Mouse (Mus musculus) mouse trophoblast stem cell (cell line): ENCODE data around the gene Plek.
"Not testable (repeated sequence)": the region's sequence is repeated elsewhere in the genome, so short reads cannot be mapped to it uniquely, and the experiment has no call there.

Experiments used
- in situ Hi-C, 2 experiments: fragments of 300-500 bp; cut with MseI, MboI; formaldehyde crosslinking; loops; 2 replicates in 1 of 2; 3 replicates in 1 of 2; pipeline ENCODE4 v1.15.1; 2025

Gene Plek

GRCm38 (mm10) chr11:17051545-17052475 lies at the start of gene Plek, which contains the start of gene Cnrip1:
TSS of gene Plek (minus strand) at chr11:17052381.
TSS of gene Cnrip1 (plus strand) at chr11:17051586.
- in situ Hi-C loops = no loop called here

- in situ Hi-C loops = no loop called here
These were observed 33.9 kb upstream of the Plek start for GRCm38 (mm10) chr11:17086106-17086505.

DNA sequence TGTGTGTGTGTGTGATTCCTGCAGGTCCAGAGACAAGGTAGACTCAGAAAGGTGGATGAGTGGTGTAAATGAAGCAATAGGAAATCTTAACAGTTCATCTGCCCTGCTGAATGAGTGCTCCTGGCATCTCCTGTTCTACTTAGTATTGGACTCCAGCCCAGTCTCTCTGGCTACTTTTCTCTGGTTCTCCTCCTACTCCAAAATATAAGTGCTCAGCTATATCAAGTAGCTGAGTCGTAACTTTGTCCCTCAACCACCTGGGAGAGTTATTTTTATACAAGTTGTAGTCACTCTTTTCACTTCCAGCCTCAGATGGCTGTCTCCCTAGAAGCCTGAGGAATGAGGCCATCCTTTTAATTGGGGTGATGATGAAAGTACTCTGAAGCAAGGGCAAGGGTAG lies 31.7 kb upstream of the Plek start:
- in situ Hi-C loops = no loop called here

GRCm38 (mm10) chr11:17083455-17083854 lies 31.3 kb upstream of the Plek start:
- in situ Hi-C loops = no loop called here

- in situ Hi-C loops = no loop called here
These were observed 30.8 kb upstream of the Plek start for GRCm38 (mm10) chr11:17082953-17083352.

GRCm38 (mm10) chr11:17082086-17082485 lies 29.9 kb upstream of the Plek start:
- in situ Hi-C loops = no loop called here

DNA sequence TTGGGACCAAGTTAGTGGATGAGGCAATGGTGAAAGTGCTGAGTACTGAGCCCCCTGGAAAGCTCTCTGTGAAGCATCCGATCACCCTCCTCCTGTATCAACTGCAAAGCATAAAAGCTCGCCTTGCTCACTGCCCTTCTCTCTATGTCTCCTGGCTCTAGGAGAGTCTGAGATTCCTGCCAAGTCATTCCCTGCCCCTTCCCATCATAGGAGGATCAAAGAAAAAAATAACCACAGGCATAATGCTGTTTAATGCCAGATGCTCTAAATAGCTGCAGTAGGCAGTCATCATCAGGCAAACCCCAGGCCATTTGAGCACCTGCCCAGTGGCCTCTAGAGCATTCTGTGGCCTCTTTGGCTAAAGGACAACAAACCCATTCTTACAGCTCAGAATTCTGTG lies 23.5 kb upstream of the Plek start:
- in situ Hi-C loops = no loop called here

GRCm38 (mm10) chr11:17069360-17069759 lies 17.2 kb upstream of the Plek start:
- in situ Hi-C loops = not testable (repeated sequence)

DNA sequence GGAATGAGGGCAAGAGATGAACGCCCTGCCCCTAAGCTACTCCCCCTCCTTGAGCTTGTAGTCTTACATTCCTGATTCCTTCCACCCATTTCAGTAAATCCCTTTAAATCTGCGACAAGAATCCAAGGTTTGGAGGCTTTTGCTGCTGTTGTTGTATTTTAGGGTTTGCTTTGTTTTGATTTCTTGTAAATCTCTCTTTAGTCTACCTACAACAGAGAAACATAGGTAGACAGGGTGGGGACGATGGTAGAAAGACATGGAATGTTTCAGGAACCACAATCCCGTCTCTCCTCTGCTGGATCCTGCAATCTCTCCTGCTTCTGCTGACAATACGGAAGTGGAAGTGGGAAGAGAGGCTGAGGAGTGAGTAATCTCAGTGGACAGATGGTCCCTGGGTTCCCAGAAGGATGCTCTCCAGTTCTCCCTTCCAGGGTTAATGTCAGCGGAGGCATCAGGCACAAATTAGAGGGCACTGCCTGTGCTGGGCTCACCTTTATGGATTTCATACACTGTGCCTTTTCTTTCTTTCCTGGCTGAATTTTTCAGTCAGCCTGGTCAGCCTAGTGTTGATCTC lies 382 bp upstream of the Plek start:
- in situ Hi-C loops = no loop called here

GRCm38 (mm10) chr11:17045806-17046205 lies 6.4 kb downstream of the Plek start:
- in situ Hi-C loops = no loop called here

DNA sequence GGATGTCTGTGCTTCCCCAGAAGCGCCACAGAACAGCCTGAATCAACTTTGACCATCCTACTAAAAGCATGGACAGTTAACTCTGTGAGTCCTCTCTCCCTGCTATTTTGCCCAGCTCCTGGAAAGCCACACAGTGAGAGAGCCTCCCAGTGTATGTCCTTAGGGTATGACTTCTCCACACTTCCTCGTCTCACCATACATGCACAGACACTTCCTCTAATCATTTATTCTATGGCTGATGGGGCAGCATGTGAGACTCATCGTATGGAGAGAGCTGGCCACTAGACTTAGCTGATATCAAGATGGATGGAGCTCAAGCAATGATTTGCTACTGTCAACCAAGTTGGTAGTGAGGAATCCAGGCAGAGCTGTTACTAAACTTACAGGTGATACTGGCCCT lies 28.2 kb downstream of the Plek start:
- in situ Hi-C loops = no loop called here

- in situ Hi-C loops = no loop called here
These were observed 29.0 kb downstream of the Plek start for GRCm38 (mm10) chr11:17023206-17023605.

DNA sequence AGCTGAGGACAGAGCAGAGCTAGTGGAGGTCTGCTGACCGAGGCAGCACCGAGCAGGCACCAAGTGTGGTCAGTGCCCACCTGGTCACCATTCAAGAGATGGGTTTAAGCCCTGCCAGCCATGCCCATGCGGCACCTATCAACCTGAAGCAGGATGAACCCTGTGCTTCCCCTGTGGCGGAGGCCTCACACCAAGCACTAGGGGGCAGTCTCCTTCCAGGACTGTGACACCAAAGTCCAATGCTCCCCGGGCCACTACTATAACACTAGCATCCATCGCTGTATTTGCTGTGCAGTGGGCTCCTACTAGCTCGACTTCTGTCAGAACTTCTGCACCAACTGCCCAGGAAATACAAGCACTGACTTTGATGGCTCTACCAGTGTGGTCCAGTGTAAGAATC lies 32.9 kb downstream of the Plek start:
- in situ Hi-C loops = no loop called here

DNA sequence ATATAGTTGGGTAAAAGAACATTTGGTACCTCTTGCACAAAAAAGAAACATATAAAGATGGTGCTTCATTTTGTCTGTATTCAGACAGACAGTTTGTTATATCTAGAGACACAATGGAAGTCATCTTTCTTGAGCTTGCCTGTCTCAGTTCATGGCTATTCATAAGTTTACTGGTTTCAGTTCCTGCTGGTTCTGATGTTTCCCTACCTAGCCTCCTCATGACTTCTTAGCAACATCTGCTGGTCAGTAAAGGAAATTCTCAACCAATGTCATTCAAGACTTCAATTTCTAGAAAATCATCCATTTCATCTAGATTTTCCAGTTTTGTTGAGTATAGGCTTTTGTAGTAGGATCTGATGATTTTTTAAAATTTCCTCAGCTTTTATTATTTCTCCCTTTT lies 39.2 kb downstream of the Plek start:
- in situ Hi-C loops = no loop called here

DNA sequence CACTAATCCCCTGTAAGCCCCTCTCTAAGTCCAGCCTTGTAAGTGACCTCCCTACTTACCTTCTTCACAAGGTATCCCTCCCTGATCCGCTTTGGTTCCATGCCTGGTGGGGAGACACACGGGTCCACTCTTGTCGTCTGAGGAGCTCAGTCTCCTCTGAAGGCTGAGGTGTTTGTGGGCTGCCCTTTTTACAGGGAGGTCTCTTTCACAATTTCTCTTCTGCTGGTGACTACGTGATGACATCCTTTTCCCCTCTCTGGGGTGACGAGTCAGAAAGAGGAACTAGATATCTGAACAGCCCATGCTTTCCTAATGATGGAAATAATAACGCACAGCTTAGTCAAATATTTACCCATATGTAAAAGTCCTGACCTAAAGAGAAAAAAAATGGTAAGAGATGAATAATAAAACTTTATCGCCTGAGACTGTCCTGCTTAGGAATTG lies 43.7 kb downstream of the Plek start:
- in situ Hi-C loops = no loop called here

- in situ Hi-C loops = no loop called here
These were observed 44.5 kb downstream of the Plek start for GRCm38 (mm10) chr11:17007517-17008173.

DNA sequence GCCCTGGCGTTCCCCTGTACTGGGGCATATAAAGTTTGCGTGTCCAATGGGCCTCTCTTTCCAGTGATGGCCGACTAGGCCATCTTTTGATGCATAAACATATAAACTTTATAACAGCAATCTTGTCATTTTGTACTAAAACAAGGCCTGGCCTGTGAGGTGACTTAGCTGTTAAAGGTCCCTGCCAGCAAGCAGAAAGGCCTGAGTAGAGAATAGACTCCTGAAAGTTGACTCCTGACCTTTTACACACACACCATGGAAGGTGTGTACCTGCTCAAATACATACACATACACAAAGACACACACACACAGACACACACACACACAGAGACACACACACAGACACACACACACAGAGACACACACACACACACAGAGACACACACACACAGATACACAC lies 45.7 kb downstream of the Plek start:
- in situ Hi-C loops = not testable (repeated sequence)

GRCm38 (mm10) chr11:17004899-17005846 lies 47.0 kb downstream of the Plek start:
- in situ Hi-C loops = no loop called here

- in situ Hi-C loops = no loop called here
These were observed 48.4 kb downstream of the Plek start for GRCm38 (mm10) chr11:17003757-17004156.

DNA sequence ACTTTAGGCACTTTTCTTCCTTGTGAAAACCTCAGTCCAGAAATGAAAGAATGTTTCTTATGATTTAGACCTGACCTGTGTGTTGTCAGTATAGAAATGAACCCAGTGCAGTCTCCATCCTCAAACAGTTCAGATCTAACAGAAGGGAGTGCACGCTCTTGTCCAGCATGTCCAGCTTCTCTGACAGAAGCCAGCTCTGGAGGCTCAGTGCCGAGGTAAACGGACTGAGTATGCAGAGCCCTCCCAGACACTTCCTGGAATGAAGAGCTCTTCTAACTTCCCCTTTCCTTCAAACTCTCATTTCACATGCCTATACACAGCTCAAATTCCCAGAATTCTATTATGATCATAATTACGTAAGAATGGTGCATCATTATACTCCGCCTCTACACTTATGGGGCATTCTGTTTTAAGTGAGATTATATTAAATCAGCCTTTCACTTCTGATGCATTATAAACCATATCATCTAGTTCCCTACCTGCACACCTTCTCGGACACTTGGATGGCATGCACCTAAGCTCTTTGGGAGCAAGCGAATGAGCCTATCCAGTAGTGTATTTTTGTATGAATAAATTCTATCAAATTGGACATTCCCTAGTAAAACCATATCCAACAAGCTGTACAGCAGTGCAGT lies 49.3 kb downstream of the Plek start:
- in situ Hi-C loops = no loop called here
